Mouse (Mus musculus): ENCODE results near the gene Sarnp. TPM values are rescaled to one million over a fixed set of nuclear protein-coding genes. Genes with fewer than 3 reads are reported as not detected.

Sarnp gene
- 247 and 263 TPM in 2 replicates for polyA plus RNA-seq (2016; fragmentation: Nextera tagmentation; extraction: Ambion mirVana)

GRCm38 (mm10) chr10:128817033-128817432 lies at the start of gene Sarnp:
TSS of gene Sarnp (plus strand) at chr10:128817333.
- Histone ChIP-seq H3K27me3 (ENCODE audit: poor library complexity, severe bottlenecking) (no peaks in the 10 kb centered on the region), H3K27ac (no peak within 1 kb of the TSS), H3K4me1 (peaks cover 12% of the 10 kb centered on the region), H3K4me3 (no peak within 1 kb of the TSS), H3K36me3 (replicated peaks) (peaks cover 74% of the 10 kb centered on the region), H3K9me3 (no peaks in the 10 kb centered on the region)
- 90% methylated on average over 13 of the region's 13 CpGs for WGBS
- DNase-seq (ENCODE audit: extremely low spot score, low spot score), result no peak

- no peak overlapping the region for H3K4me3 ChIP-seq
- H3K36me3 ChIP-seq (replicated peaks), result peaks cover 12% of the 10 kb centered on the region
- H3K9me3 ChIP-seq, result no peaks in the 10 kb centered on the region
- DNase-seq (ENCODE audit: extremely low spot score, low spot score), result no peak
- H3K27ac ChIP-seq, result no peak overlapping the region
- H3K27me3 ChIP-seq (ENCODE audit: poor library complexity, severe bottlenecking), result no peaks in the 10 kb centered on the region
- WGBS, result 81% methylated on average over 2 of the region's 2 CpGs
- H3K4me1 ChIP-seq, result 0 out of 2 replicates have a peak, but pooled peaks cover 4% of the 10 kb centered on the region
Observed at GRCm38 (mm10) chr10:128772895-128773294, 44.2 kb upstream of the Sarnp start.

GRCm38 (mm10) chr10:128773685-128774084 lies 43.4 kb upstream of the Sarnp start:
- Histone ChIP-seq H3K9me3 (no peaks in the 10 kb centered on the region), H3K4me3 (no peak overlapping the region), H3K4me1 (peaks cover 5% of the 10 kb centered on the region; the same call in 1 of the 2 replicates), H3K36me3 (replicated peaks) (peaks cover 4% of the 10 kb centered on the region), H3K27me3 (ENCODE audit: poor library complexity, severe bottlenecking) (no peaks in the 10 kb centered on the region), H3K27ac (no peak overlapping the region)
- 26% methylated on average over 5 of the region's 5 CpGs for WGBS
- DNase-seq (ENCODE audit: extremely low spot score, low spot score), result no peak

- DNase-seq (ENCODE audit: extremely low spot score, low spot score), result no peak
- Histone ChIP-seq H3K36me3 (replicated peaks) (no peaks in the 10 kb centered on the region), H3K4me1 (peaks cover 18% of the 10 kb centered on the region), H3K9me3 (peaks cover 3% of the 10 kb centered on the region), H3K27me3 (ENCODE audit: poor library complexity, severe bottlenecking) (no peaks in the 10 kb centered on the region), H3K4me3 (no peak overlapping the region), H3K27ac (peak overlapping the region; percentile 73; the same call in 1 of the 2 replicates)
- 85% methylated on average over 2 of the region's 2 CpGs for WGBS
Observed at GRCm38 (mm10) chr10:128778441-128778840, 38.7 kb upstream of the Sarnp start.

- no peaks in the 10 kb centered on the region for H3K36me3 ChIP-seq (replicated peaks)
- H3K4me3 ChIP-seq, result no peak overlapping the region
- 39% methylated on average over 8 of the region's 8 CpGs for WGBS
- H3K9me3 ChIP-seq, result peaks cover 10% of the 10 kb centered on the region
- H3K27ac ChIP-seq, result peak overlapping the region; percentile 73
- no peaks in the 10 kb centered on the region for H3K27me3 ChIP-seq (ENCODE audit: poor library complexity, severe bottlenecking)
- peaks cover 14% of the 10 kb centered on the region for H3K4me1 ChIP-seq
- no peak for DNase-seq (ENCODE audit: extremely low spot score, low spot score)
Observed at GRCm38 (mm10) chr10:128779011-128779795, 37.9 kb upstream of the Sarnp start.

- H3K27me3 ChIP-seq (ENCODE audit: poor library complexity, severe bottlenecking), result no peaks in the 10 kb centered on the region
- no peak for DNase-seq (ENCODE audit: extremely low spot score, low spot score)
- H3K4me3 ChIP-seq, result no peak overlapping the region
- no peak overlapping the region for H3K27ac ChIP-seq
- peaks cover 19% of the 10 kb centered on the region for H3K9me3 ChIP-seq
- peaks cover 14% of the 10 kb centered on the region for H3K4me1 ChIP-seq
- WGBS, result 84% methylated on average over 1 of the region's 1 CpGs
- no peaks in the 10 kb centered on the region for H3K36me3 ChIP-seq (replicated peaks)
Observed at GRCm38 (mm10) chr10:128780200-128780599, 36.9 kb upstream of the Sarnp start.

- Histone ChIP-seq H3K36me3 (replicated peaks) (no peaks in the 10 kb centered on the region), H3K27ac (no peak within 1 kb of the TSS), H3K4me3 (no peak within 1 kb of the TSS), H3K27me3 (ENCODE audit: poor library complexity, severe bottlenecking) (no peaks in the 10 kb centered on the region), H3K9me3 (no peaks in the 10 kb centered on the region), H3K4me1 (no peaks in the 10 kb centered on the region)
- no peak for DNase-seq (ENCODE audit: extremely low spot score, low spot score)
- 74% methylated on average over 7 of the region's 7 CpGs for WGBS
Observed at GRCm38 (mm10) chr10:128790398-128791124, 26.6 kb upstream of the Sarnp start, which contains the start of gene Mmp19. TSS of gene Mmp19 (plus strand) at chr10:128790910.

GRCm38 (mm10) chr10:128792041-128792440 lies 25.1 kb upstream of the Sarnp start:
- no peaks in the 10 kb centered on the region for H3K4me1 ChIP-seq
- H3K9me3 ChIP-seq, result no peaks in the 10 kb centered on the region
- no peaks in the 10 kb centered on the region for H3K36me3 ChIP-seq (replicated peaks)
- no peaks in the 10 kb centered on the region for H3K27me3 ChIP-seq (ENCODE audit: poor library complexity, severe bottlenecking)
- no peak overlapping the region for H3K4me3 ChIP-seq
- no peak for DNase-seq (ENCODE audit: extremely low spot score, low spot score)
- no peak overlapping the region for H3K27ac ChIP-seq

- Histone ChIP-seq H3K9me3 (no peaks in the 10 kb centered on the region), H3K27me3 (ENCODE audit: poor library complexity, severe bottlenecking) (no peaks in the 10 kb centered on the region), H3K27ac (no peak overlapping the region), H3K4me1 (no peaks in the 10 kb centered on the region), H3K4me3 (no peak overlapping the region), H3K36me3 (replicated peaks) (0 out of 2 replicates have a peak, but pooled peaks cover 3% of the 10 kb centered on the region)
- DNase-seq (ENCODE audit: extremely low spot score, low spot score), result no peak
- 100% methylated on average over 1 of the region's 1 CpGs for WGBS
Observed at GRCm38 (mm10) chr10:128793258-128793657, 23.9 kb upstream of the Sarnp start.

- no peaks in the 10 kb centered on the region for H3K4me1 ChIP-seq
- no peak overlapping the region for H3K27ac ChIP-seq
- no peaks in the 10 kb centered on the region for H3K27me3 ChIP-seq (ENCODE audit: poor library complexity, severe bottlenecking)
- H3K4me3 ChIP-seq, result no peak overlapping the region
- 0 out of 2 replicates have a peak, but pooled peaks cover 10% of the 10 kb centered on the region for H3K36me3 ChIP-seq (replicated peaks)
- 89% methylated on average over 5 of the region's 5 CpGs for whole genome bisulfite sequencing
- H3K9me3 ChIP-seq, result no peaks in the 10 kb centered on the region
- DNase-seq (ENCODE audit: extremely low spot score, low spot score), result no peak
Observed at GRCm38 (mm10) chr10:128794391-128794790, 22.7 kb upstream of the Sarnp start.

- no peaks in the 10 kb centered on the region for H3K9me3 ChIP-seq
- 98% methylated on average over 3 of the region's 3 CpGs for WGBS
- H3K36me3 ChIP-seq (replicated peaks), result peaks cover 20% of the 10 kb centered on the region
- no peaks in the 10 kb centered on the region for H3K27me3 ChIP-seq (ENCODE audit: poor library complexity, severe bottlenecking)
- no peaks in the 10 kb centered on the region for H3K4me1 ChIP-seq
- DNase-seq (ENCODE audit: extremely low spot score, low spot score), result no peak
- H3K4me3 ChIP-seq, result no peak overlapping the region
- no peak overlapping the region for H3K27ac ChIP-seq
Observed at GRCm38 (mm10) chr10:128795581-128795980, 21.6 kb upstream of the Sarnp start.

GRCm38 (mm10) chr10:128798676-128799075 lies 18.5 kb upstream of the Sarnp start:
- 90% methylated on average over 8 of the region's 8 CpGs for WGBS
- Histone ChIP-seq H3K36me3 (replicated peaks) (peaks cover 37% of the 10 kb centered on the region), H3K27ac (no peak overlapping the region), H3K9me3 (no peaks in the 10 kb centered on the region), H3K27me3 (ENCODE audit: poor library complexity, severe bottlenecking) (no peaks in the 10 kb centered on the region), H3K4me3 (no peak overlapping the region), H3K4me1 (peaks cover 17% of the 10 kb centered on the region)
- DNase-seq (ENCODE audit: extremely low spot score, low spot score), result no peak

- no peak overlapping the region for H3K27ac ChIP-seq
- H3K4me3 ChIP-seq, result no peak overlapping the region
Observed at GRCm38 (mm10) chr10:128801981-128802495, 15.1 kb upstream of the Sarnp start.

More at GRCm38 (mm10) chr10:128801981-128802495, 15.1 kb upstream of the Sarnp start:
- Histone ChIP-seq H3K4me1 (peaks cover 37% of the 10 kb centered on the region), H3K27me3 (ENCODE audit: poor library complexity, severe bottlenecking) (no peaks in the 10 kb centered on the region), H3K9me3 (no peaks in the 10 kb centered on the region), H3K36me3 (replicated peaks) (peaks cover 47% of the 10 kb centered on the region)
- WGBS, result 84% methylated on average over 16 of the region's 16 CpGs
- no peak for DNase-seq (ENCODE audit: extremely low spot score, low spot score)
